Mouse (Mus musculus) CD4-positive helper T cell, adult 2 months (primary cell): Measurements from ENCODE around the gene Smagp.

Experiments used
- DNase-seq: peaks from one replicate; pipeline ENCODE4 v3.0.0-alpha.2; 2012; ENCODE audit warnings: low read depth, missing footprints, low spot score

The Smagp gene

DNA sequence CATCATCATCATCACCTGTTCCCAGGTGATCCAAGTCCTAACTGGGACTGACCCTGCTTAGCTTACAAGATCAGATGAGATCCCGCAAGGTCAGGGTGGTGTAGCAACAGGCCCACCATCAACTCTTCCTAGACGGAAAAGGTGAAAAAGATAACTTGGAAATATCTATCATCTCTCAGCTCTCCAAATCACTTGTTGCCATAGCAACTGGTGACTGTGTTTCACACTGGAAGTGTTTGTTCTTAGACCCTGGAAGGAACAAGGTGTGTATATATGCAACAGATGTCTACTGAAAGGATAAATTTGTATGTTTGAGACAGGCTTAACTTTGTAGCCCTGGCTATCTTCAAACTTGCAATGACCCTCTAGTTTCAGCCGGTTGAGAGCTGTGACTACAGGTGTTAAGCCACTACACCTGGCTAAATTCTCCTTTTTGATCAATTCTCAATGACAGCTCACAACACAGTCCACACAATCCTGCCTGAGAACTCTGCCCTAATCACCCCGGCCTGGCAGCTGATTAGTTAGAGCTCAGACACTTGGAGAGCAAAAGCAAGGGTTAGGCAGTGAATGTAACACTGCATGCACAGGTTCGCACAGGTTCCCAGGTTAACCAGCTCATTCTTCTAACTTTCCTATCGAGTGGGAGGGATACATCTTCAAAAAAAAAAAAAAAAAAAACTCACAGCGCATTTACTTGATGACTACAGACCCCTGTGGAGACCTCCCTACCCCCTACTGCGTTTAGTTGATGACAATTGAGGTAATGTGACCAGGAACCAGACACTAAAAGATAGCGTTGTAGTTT is 28.9 kb upstream of the Smagp start:
- DNase-seq: peak; percentile 76

DNA sequence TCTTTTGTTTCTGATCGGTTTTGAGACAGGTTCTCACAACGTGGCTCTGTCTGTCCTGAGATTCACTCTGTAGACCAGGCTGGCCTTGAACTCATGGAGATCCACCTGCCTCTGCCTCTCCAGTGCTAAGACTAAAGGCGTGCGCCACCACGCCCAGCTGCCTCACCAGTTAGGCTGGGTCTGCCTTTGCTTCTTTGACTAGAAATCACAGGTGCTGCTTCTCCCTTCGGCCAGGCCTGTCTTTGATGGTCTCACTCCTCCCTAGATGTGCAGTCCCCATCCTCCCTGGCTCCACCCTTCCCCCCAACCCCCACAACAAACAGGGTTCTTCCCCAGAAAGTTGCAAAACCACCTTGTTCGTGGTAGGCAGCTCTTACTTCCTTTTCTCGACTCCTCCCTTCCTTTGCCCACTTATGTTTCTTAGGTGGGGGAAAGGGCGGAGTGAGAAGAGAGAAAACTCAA is 28.1 kb upstream of the Smagp start:
- peak; percentile 87 for DNase-seq

DNA sequence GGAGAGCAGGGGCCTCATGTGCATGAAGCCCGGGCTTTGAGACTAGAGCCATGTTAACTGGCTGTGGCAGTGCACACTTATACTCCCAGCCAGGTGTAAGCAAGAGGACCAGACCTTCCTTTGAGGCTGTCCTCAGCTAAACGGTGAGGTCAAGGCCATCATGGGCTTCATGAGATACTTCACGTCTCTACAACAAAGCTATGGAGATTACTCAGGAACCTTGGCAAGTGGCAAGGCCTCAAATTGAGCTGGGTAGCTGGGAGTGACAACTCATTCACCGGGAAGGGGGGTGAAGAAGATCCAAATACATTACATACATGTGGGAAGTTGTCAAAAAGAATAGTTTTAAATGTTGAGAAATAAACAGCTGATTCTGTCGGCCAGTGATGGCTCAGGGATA is 24.1 kb upstream of the Smagp start:
- DNase-seq: no peak

DNA sequence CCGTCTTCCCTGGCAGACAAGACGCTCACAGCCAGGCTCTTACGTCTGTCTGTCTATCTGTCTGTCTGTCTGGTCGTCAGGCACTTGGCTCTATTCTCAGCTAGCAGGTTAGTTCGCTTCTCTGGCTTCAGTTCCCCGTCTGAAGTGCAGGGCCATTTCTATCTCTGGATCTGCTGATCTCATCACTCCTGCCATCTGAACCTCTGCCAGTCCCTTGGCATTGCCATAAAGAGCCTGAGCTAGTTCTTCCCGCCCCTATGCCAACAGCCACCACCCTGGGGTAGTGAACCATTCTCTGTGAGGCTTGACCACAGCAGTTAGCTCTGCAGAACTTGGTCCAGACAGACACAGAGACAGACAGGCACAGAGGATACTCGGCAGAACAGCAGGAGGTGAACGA is 23.6 kb upstream of the Smagp start:
- DNase-seq: no peak

DNA sequence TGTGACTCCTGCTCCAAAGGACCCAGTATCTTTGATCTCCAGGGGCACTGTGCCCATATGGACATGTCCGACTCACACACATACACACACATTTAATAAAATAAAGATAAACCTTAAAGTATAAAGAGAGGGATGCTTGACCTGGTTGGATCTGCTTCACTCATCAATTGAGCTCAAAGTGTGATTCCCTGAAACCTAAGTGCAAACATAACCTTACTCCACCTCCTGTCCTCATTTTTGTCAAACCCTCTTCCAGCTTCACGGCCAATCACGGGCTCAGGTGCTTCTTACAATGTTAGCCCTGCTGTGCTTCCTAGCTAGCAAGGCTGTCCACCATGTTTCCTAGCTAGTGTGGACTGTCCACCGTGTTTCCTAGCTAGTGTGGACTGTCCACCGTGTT is 18.5 kb upstream of the Smagp start:
- DNase-seq: no peak

DNA sequence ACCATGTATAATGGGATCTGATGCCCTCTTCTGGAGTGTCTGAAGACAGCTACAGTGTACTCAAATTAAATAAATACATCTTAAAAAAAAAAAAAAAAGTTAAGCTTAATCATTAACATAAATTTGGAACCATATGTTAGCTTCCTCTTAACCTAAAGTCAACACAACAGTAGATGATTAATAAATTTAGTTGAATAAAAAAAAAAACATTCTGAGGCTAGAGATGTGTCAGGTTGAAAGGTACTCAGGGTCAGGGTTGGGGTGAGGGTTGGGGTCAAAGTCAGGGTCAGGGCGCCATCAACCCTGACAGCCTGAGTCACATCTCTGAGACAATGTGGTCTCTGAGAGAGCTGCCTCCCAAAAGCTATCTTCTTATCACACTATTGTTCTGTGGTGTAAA is 17.5 kb upstream of the Smagp start:
- DNase-seq: no peak

DNA sequence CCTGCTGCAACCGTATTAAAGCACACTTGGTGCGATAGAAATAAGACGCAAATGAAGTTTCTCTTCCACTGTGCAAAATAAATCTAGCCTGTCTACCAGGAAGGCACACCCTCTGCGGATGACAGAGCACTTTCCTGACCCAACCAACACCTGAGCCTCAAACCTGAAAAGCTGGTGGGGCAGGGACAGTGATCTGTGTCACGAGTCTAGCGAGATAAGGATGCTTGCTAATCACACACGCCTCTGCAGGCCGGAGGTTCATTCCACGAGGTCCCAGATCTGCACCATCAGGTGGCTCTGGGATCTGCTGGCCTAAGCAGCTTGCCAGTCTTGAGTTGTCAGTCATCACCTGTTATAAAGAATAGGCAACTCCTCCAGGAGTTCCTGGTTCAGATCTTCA is 14.9 kb upstream of the Smagp start:
- no peak for DNase-seq

DNA sequence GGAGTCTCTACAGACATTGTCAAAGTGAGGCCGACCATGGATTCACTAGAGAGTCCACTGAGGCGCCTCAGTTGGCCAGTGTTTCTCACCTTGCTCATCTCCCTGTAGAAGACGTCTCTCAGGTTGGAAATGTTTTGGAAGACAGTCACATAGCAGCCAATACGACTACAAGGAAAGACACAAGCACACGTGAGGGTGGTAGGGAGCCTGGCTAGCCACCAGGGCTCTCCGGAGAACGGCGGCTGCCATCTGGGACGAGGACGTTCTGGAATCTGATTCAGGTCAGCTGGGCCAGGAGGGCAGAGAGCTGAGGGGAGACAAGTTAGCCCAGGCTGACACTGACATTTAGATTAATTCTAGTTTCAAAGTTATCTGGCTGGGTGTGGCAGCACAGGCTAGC is 13.4 kb upstream of the Smagp start:
- DNase-seq: no peak

DNA sequence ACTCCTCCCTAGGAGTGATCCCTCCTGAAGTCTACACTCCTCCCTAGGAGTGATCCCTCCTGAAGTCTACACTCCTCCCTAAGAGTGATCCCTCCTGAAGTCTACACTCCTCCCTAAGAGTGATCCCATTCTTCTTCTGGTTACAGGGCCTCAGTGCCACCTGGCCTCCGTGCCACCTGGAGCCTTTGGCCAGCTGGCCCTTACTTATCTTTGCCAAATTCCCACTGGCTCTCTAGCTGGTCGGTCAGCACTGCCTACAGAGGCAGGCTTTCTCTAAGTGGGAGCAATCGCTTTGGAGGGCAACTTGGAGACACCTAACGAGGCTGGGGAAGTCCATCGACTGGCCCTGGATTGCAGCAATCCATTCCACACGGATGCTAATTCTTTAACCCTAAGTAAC is 9.4 kb upstream of the Smagp start:
- DNase-seq: no peak

DNA sequence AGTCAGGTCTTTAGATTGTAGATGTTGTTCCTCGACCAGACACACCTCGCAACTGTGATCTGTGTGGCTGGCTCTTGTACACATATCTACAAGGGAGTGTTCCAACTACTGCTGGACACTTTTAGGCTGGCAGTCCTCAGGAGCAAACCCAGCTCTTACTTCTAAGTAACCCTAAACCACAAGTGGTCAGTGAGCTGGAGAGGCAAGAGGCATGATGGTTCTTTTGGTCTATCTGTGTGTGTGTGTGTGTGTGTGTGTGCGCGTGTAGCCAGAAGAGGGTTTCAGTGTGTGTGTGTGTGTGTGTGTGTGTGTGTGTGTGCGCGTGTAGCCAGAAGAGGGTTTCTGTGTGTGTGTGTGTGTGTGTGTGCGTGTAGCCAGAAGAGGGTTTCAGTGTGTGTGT is 5.7 kb upstream of the Smagp start:
- DNase-seq: no peak

DNA sequence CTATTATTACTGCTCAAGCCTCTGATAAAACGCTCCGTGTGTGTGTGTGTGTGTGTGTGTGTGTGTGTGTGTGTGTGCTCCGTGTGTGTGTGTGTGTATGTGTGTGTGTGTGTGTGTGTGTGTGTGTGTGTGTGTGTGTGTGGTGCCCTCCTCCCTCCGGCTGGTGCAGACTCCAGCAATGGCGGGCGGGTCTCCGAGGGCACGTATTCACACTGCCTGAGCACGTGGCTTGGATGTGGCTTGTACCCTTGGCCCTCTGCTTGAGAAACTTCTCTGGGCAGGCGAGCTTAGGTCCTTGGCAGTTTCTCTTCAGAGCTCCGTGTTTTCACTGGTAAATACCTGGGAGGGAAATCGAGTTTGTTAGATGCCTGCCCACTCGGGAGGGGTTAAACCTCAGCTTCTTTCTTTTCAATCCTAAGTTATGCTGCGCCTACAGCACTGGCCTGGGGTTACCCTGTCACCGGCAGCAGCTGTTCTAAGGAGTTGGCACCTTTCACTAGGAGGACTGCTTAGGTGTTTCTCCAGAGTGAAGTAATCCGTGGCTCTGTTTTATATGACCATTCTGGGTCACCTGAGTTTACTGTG is 4.6 kb upstream of the Smagp start:
- DNase-seq: no peak

DNA sequence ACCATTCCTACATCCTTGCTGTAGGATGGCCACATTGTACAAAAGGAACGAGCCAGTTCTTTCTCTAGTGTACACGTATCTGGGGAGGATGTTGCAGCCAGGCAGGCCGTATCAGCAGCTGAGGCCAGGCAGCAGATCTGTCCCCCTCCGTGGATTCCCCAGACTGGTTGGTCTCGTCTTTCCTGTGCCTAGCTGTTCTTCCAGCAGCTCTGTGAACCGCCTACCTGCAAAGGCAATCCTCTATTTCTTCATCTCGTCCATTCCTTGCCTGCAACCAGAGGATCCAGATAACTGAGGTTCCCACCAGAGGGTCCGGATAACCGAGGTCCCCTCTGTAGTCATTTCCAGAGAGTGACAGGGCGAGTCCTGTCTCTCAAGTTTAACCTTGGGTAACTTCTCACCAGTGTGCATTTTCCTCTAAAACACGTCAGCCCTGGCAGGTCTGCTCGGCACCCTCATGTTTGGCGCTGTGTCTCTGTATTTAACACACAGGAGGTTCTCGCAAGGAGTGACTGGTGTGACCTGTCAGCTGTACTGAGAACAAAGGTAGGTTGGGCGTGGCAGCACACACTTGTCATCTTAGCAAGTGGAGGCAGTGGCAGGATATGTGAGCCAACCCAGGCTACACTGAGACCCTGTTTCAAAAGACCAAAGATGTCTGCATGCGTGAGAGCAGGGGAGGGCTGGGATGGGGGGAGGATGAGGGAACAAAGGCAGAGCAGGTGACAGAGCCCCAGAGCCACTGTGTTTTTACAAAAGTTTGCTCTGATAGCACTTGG is 3.4 kb upstream of the Smagp start:
- peak; percentile 44 for DNase-seq

DNA sequence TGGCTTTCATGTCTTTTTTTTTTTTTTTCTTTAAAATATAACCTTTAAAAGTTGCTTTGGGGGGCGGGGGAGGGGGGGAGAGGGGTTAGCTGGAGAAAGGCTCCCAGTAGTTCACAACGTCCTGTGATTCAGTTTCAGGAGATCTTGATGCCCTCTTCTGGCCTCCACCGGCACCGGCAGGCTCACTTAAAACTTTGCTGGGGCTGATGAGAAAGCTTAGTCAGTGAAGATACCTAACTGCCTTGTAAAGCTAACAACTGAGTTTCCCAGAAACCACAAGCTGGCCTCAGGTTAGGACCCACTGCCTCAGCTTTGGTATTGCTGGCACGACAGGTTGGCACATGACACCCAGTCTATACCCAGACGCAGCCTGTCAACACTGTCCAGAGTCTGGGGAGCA is 921 bp upstream of the Smagp start:
- DNase-seq: peak; percentile 65

DNA sequence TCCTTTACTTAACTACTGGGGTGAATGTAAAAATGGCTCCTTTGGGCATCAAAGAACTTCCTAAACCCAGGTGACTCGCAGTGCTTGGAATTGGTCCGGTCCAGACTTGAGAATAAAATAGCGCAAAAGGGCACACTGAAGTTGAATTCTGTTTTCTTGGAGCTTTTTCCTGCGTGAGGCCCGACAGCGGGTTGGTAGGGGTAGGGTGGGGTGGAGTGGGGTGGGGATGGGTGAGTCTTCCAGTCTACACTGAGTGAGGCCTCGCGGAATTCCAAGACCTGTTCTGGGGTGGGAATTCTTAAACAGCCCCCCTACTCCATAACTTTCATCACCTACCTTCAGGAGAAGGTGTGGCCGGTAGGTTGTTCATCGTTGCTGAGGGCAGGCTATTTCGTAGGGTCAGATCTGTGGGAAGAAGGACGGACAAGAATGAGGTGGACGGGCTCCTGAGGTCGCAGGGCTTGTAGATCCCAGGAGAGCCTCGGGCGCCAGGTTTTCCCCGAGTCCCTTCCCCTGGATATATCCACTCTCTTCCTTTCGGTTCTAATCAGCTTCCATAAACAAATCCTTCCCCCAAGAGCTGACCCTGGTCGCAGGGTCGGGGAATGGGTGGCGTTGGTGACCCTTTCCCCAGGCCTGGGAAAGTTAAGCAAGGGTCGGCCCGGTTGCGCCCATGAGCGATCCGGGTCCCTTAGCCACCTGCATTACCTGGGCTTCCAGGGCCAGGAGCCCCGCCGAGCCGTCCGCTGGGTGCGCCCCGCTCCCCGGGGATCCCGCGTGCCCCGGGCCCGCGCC is 692 bp downstream of the Smagp start:
- no peak for DNase-seq

DNA sequence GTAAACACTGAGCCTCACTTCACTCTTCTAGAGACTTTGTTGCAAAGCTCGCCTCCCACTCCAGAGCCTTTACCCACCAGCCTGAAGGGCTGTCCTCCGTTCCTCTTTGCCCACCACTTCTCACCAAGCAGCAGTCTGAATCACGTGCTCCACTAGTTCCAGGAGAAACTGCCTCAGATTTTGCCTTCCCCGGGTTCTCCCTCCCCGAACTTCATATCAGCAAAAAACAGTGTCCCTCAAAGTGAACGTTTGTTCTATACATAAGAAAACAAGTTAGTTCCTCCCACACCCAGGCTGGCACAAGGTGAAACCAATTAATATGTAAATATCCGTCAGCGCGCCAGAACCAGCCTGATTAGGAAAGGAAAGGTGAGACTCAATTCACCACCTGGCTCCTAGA is 1.5 kb downstream of the Smagp start:
- no peak for DNase-seq

DNA sequence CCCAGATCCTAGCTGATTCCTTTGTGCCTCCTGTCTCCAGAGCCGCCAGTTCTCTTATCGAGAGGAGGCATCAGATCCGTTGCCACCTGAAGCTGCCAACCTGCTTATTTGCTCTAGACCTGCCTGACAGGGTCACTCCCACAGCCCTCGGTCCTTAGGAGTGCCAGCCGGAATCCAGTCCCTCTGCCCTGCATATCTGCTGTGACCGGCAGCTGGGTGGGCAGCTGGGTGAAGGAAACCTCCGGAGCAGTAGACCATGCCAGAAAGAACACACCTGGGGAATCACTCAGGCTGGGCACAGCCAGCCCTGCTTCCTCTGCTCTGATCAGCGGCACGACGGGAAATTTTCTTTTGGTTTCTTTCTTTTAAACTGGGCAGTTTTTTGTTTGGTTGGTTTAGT is 3.4 kb downstream of the Smagp start:
- DNase-seq: no peak

DNA sequence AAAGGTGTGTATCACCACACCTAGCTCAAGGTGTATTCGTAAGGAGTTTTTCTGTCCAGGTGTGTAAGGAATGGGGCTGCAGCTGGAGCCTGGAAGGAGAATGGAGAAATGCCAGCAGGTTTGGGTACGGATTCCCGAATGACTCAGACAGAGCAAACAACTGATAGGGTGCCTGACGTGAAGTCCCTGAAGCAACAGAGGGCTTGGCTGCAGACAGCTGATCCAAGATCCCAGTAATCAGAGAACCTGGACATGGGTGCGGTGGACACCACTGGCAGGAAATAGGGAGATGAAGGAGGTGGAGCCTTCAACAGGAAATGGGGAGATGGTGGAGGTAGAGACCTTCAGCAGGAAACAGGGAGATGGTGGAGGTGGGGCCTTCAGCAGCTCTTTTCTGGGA is 4.4 kb downstream of the Smagp start:
- DNase-seq: no peak

DNA sequence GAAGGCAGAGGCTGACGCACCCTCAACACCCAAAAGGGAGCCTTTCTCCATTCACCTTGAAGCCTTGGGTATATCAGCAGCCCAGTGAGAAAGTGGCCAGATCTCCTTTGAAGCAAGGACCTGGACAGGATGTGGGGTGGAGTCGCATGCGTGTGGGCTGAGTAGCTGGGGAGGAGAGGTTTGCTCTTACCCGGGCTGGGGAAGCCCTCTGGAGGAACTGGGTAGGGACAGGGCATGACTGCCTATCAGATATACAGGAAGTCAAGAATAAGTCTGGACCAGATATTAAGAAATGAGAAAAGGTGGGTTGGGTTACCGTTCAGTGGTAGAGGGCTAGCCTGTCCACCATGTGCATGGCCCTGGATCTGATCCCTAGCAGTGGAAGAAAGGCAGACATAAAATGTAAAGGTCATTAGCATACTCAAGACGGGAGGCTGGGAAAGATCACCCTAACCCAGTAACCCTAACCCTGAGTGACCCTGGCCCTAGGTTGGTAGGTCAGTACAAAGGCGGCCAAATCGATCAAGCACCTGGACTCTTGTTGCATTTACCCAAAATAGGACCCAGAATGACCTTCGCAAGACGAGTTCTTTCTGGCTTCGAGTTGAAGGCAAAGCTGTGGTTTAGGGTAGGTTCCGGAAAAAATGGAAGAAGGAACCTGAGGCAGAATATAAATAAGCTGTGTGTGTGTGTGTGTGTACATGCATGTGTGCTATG is 5.1 kb downstream of the Smagp start:
- no peak for DNase-seq

DNA sequence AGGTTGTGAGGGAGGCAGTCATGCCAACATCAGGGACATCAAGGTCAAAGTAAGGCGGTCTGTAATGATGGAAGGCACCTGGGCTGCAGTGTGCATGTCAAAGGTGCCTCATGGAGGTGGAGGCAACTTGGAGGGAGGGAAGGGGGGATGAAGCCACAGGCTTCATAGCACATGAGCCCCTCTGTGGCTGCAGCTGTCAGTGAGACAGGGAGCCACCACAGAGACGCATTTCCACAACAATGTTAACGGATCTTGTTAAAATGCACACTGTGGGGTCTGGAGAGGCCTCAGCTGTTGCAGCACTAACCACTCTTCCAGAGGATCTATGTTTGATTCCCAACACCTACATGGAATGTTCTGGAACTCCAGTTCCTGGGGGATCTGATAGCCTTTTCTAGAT is 6.6 kb downstream of the Smagp start:
- no peak for DNase-seq

DNA sequence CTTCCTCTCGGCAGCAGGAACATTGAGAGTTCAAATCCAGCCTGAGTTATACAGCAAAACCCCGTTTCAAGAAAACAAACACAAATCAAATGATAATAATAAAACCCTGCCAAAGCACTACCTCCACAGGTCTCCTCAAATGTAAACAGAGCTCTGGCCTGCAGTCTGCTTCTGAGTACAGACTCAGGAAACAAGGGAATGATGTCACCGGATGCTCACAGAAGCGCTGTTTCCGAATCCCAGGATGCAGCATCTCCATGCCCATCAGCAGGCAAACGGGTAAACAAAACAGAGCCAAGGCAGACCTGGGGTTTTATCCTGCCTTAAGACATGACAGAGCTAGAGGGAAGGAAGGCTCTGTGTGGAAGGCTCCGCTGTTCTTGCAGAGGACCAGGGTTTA is 7.9 kb downstream of the Smagp start:
- DNase-seq: no peak

DNA sequence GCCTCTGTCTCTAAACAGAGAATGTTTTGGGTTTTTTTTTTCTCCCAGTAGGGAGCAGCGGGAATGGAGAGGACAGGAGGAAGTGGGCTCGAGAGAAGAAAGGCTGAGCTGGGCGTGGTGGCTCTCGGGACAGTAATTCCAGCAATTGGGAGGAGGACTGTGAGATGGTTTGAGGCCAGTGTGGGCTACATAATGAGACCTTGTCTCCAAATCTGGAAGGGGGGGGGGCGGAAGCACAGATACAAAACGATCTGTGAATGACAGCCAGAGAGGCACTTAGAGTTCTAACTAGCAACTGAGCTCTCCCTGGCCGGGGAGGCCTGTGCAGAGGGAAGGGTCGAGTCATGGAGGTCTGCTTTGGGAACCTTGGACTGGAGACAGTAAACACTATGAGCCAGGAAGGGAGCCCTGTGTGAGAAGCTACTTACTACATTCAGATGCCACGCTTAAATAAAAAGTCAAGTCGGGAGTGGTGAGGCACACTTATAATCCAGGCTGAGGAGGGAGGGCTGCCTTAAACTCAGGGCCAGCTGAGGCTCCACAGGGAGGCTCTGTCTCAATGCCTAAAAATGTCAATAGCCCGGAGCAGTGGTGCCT is 8.9 kb downstream of the Smagp start:
- DNase-seq: no peak
